Mouse (Mus musculus): Measurements from ENCODE around the gene Fbxl16. TPM values are rescaled to one million over a fixed set of nuclear protein-coding genes. Genes with fewer than 3 reads are reported as not detected.
"Not testable (repeated sequence)": the region's sequence is repeated elsewhere in the genome, so short reads cannot be mapped to it uniquely, and the experiment has no call there.

Gene Fbxl16
- polyA plus RNA-seq, 1 experiment from 2014 or later = 37.2 TPM

DNA sequence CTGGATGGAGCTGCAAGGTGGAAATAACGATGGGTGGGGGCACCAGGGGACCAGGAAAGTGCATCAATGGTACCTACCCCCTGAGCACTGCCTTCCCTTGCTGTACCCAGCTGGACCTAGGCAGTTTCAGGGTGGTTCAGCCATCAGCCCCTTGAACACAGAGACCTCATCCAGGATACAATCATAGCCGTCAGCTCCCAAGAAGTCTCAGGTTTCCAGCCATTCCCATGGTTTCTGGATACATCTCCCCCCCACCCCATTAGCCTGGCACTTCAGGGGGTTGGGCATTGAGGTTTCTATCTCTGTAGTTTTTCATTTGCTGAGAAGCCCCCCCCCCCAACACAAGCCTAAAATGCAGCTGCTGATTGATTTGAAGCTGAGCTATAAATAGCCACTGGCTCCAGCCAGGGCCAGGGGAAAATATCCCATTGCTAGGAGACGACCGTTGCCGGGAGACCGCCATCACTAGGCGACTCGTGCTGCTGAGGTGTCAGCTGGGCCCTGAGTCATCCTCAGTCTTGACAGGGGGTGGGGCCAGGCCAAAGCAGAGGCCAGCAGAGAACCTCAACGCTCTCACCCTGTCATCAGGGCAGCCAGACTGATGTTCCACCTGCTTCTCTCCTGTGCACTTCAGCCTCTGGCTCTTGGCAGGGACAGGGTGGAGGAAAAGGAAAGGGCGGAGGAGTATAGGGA is 5.9 kb upstream of the Fbxl16 start:
- Histone ChIP-seq H3K4me2 (ENCODE audit: low read length) (peak overlapping the region; percentile 49), H3K4me1 (ENCODE audit: control insufficient read depth, insufficient read depth, low read length) (peaks cover 24% of the 10 kb centered on the region), H3K9me3 (ENCODE audit: control insufficient read depth, low read length) (no peaks in the 10 kb centered on the region), H3K9ac (replicated peaks; ENCODE audit: low read length) (peak overlapping the region; percentile 51), H3K27me3 (ENCODE audit: control insufficient read depth, insufficient read depth, low read length) (no peaks in the 10 kb centered on the region), H3K36me3 (ENCODE audit: control insufficient read depth, insufficient read depth, low read length) (no peaks in the 10 kb centered on the region), H3K4me3 (replicated peaks; ENCODE audit: low read depth, low read length) (peak overlapping the region; percentile 14), H3K27ac (replicated peaks; ENCODE audit: low read depth, low read length) (peak overlapping the region; percentile 96)
- DNase-seq (peak; percentile 90), ATAC-seq (ENCODE audit: low FRiP score, low TSS enrichment) (peak; percentile 87)
- WGBS = 6% methylated on average over 10 of the region's 10 CpGs

GRCm38 (mm10) chr17:25806507-25806906 is 2.4 kb upstream of the Fbxl16 start:
- 91% methylated on average over 4 of the region's 4 CpGs for WGBS
- Histone ChIP-seq H3K9ac (replicated peaks; ENCODE audit: low read length) (no peak overlapping the region), H3K4me3 (replicated peaks; ENCODE audit: low read depth, low read length) (no peak overlapping the region), H3K4me2 (ENCODE audit: low read length) (no peak overlapping the region), H3K27me3 (ENCODE audit: control insufficient read depth, insufficient read depth, low read length) (no peaks in the 10 kb centered on the region), H3K9me3 (ENCODE audit: control insufficient read depth, low read length) (no peaks in the 10 kb centered on the region), H3K4me1 (ENCODE audit: control insufficient read depth, insufficient read depth, low read length) (peaks cover 46% of the 10 kb centered on the region), H3K27ac (replicated peaks; ENCODE audit: low read depth, low read length) (no peak overlapping the region), H3K36me3 (ENCODE audit: control insufficient read depth, insufficient read depth, low read length) (no peaks in the 10 kb centered on the region)
- DNase-seq = no peak
- ATAC-seq (ENCODE audit: low FRiP score, low TSS enrichment) = no peak

DNA sequence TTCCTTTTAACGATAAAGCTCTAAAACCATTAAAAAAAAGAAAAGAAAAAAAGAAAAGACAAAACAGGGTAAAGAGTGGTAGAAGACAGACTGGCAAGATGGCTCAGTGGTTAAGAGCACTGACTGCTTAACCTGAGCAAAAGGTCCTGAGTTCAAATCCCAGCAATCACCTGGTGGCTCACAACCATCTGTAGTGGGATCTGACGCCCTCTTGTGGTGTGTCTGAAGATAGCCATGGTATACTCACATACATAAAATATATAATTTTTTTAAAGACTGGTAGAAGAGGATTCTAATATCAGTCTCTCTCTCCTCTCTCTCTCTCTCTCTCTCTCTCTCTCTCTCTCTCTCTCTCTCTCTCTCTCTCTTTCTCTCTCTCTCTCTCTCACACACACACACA is 1.4 kb upstream of the Fbxl16 start:
- WGBS = 60% methylated on average over 2 of the region's 2 CpGs
- H3K27ac ChIP-seq (replicated peaks; ENCODE audit: low read depth, low read length); H3K9me3 ChIP-seq (ENCODE audit: control insufficient read depth, low read length): not testable (repeated sequence)

GRCm38 (mm10) chr17:25808028-25808427 is 857 bp upstream of the Fbxl16 start:
- Histone ChIP-seq H3K9me3 (ENCODE audit: control insufficient read depth, low read length) (no peaks in the 10 kb centered on the region), H3K27me3 (ENCODE audit: control insufficient read depth, insufficient read depth, low read length) (no peaks in the 10 kb centered on the region), H3K4me3 (replicated peaks; ENCODE audit: low read depth, low read length) (peak overlapping the region; percentile 86), H3K4me1 (ENCODE audit: control insufficient read depth, insufficient read depth, low read length) (peaks cover 45% of the 10 kb centered on the region), H3K9ac (replicated peaks; ENCODE audit: low read length) (peak overlapping the region; percentile 96; the same call in 1 of the 2 replicates), H3K27ac (replicated peaks; ENCODE audit: low read depth, low read length) (peak overlapping the region; percentile 99), H3K4me2 (ENCODE audit: low read length) (peak overlapping the region; percentile 95), H3K36me3 (ENCODE audit: control insufficient read depth, insufficient read depth, low read length) (no peaks in the 10 kb centered on the region)
- no peak for ATAC-seq (ENCODE audit: low FRiP score, low TSS enrichment)
- DNase-seq = no peak
- 31% methylated on average over 5 of the region's 5 CpGs for whole genome bisulfite sequencing

More for the DNA sequence above, 1.4 kb upstream of the Fbxl16 start:
- DNase-seq; H3K4me3 ChIP-seq (replicated peaks; ENCODE audit: low read depth, low read length); H3K27me3 ChIP-seq (ENCODE audit: control insufficient read depth, insufficient read depth, low read length); H3K4me2 ChIP-seq (ENCODE audit: low read length); H3K9ac ChIP-seq (replicated peaks; ENCODE audit: low read length); ATAC-seq (ENCODE audit: low FRiP score, low TSS enrichment); H3K36me3 ChIP-seq (ENCODE audit: control insufficient read depth, insufficient read depth, low read length): not testable (repeated sequence)
- H3K4me1 ChIP-seq (ENCODE audit: control insufficient read depth, insufficient read depth, low read length) = peaks cover 45% of the 10 kb centered on the region

DNA sequence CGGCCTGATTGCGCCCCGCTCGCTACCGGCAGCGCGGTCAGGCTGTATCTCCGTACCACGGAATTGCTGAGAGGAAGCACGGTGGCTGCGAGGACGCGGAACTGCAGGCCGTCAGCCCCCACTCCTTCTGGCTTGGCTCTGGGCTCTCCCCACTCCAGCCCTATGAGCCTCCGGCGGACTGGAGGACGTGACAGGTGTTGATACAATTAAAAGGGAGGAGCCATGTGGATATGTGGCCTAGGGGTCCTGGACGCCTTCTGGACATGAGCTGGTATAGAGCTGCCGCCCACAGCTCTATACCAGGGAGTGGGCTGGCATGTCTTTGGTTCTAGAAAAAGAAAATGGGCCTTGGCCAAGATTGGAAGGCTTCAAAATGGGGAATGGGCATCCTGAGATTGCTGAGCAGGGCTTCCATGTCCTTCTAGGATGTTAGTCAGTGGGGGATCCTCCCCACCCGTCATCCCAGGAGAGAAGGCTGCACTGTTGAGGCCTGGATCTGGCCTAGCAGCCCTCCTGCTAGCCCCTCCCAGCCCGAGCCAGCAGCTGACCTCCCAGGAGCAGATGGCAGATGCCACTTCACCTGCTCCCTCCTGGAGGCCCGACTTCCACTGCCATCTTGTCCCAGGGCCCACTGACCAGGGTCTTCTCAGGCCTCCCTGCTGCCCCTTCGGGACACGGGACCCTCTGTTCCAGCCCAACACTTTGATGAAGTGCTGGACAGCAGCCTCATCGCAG is 888 bp downstream of the Fbxl16 start:
- Histone ChIP-seq H3K4me2 (ENCODE audit: low read length) (peak overlapping the region; percentile 95), H3K36me3 (ENCODE audit: control insufficient read depth, insufficient read depth, low read length) (no peaks in the 10 kb centered on the region), H3K9me3 (ENCODE audit: control insufficient read depth, low read length) (no peaks in the 10 kb centered on the region), H3K27ac (replicated peaks; ENCODE audit: low read depth, low read length) (peak overlapping the region; percentile 99), H3K4me3 (replicated peaks; ENCODE audit: low read depth, low read length) (peak overlapping the region; percentile 86), H3K27me3 (ENCODE audit: control insufficient read depth, insufficient read depth, low read length) (no peaks in the 10 kb centered on the region), H3K4me1 (ENCODE audit: control insufficient read depth, insufficient read depth, low read length) (peaks cover 41% of the 10 kb centered on the region), H3K9ac (replicated peaks; ENCODE audit: low read length) (peak overlapping the region; percentile 96)
- no peak for DNase-seq
- 5% methylated on average over 25 of the region's 25 CpGs for WGBS
- peak; percentile 35 for ATAC-seq (ENCODE audit: low FRiP score, low TSS enrichment)

GRCm38 (mm10) chr17:25810890-25811289 is 2.0 kb downstream of the Fbxl16 start:
- no peak overlapping the region for H3K27ac ChIP-seq (replicated peaks; ENCODE audit: low read depth, low read length)
- DNase-seq = no peak
- H3K4me2 ChIP-seq (ENCODE audit: low read length) = peak overlapping the region; percentile 95
- no peak for ATAC-seq (ENCODE audit: low FRiP score, low TSS enrichment)
- no peaks in the 10 kb centered on the region for H3K9me3 ChIP-seq (ENCODE audit: control insufficient read depth, low read length)
- no peaks in the 10 kb centered on the region for H3K36me3 ChIP-seq (ENCODE audit: control insufficient read depth, insufficient read depth, low read length)
- H3K4me1 ChIP-seq (ENCODE audit: control insufficient read depth, insufficient read depth, low read length) = peaks cover 41% of the 10 kb centered on the region
- H3K27me3 ChIP-seq (ENCODE audit: control insufficient read depth, insufficient read depth, low read length) = no peaks in the 10 kb centered on the region
- 0 out of 2 replicates have a peak overlapping the region, but pooled peaks have one; percentile 16 for H3K9ac ChIP-seq (replicated peaks; ENCODE audit: low read length)
- WGBS = 72% methylated on average over 4 of the region's 4 CpGs
- peak overlapping the region; percentile 86; the same call in 1 of the 2 replicates for H3K4me3 ChIP-seq (replicated peaks; ENCODE audit: low read depth, low read length)

DNA sequence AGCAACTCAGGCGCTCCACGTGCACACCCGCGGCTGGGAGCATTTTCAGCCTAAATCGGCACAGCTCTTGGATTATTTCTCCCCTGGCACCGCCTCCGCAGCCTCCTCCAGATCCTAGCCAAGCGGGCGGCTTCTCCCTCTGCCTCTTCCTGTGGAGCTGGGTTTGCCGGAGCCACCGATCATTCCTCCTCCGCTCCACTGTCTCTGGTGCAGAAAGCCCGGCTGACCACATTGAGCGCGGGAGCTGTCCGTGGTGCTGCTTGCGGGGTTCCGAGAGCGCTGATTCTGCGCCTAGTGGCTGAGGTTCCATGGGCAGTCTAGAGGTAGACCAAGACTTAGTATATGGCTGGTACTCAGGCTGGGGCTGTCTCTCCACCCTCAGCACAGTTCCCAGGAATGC is 4.6 kb downstream of the Fbxl16 start:
- Histone ChIP-seq H3K4me3 (replicated peaks; ENCODE audit: low read depth, low read length) (0 out of 2 replicates have a peak overlapping the region, but pooled peaks have one; percentile 10), H3K9me3 (ENCODE audit: control insufficient read depth, low read length) (no peaks in the 10 kb centered on the region), H3K4me2 (ENCODE audit: low read length) (peak overlapping the region; percentile 41), H3K36me3 (ENCODE audit: control insufficient read depth, insufficient read depth, low read length) (peaks cover 22% of the 10 kb centered on the region), H3K27me3 (ENCODE audit: control insufficient read depth, insufficient read depth, low read length) (peaks cover 9% of the 10 kb centered on the region), H3K9ac (replicated peaks; ENCODE audit: low read length) (peak overlapping the region; percentile 42; the same call in 1 of the 2 replicates), H3K27ac (replicated peaks; ENCODE audit: low read depth, low read length) (no peak overlapping the region), H3K4me1 (ENCODE audit: control insufficient read depth, insufficient read depth, low read length) (peaks cover 34% of the 10 kb centered on the region)
- no peak for ATAC-seq (ENCODE audit: low FRiP score, low TSS enrichment)
- 3% methylated on average over 20 of the region's 20 CpGs for WGBS
- DNase-seq = peak; percentile 78

- Histone ChIP-seq H3K9me3 (ENCODE audit: control insufficient read depth, low read length) (no peaks in the 10 kb centered on the region), H3K27ac (replicated peaks; ENCODE audit: low read depth, low read length) (no peak overlapping the region), H3K27me3 (ENCODE audit: control insufficient read depth, insufficient read depth, low read length) (peaks cover 10% of the 10 kb centered on the region), H3K4me3 (replicated peaks; ENCODE audit: low read depth, low read length) (no peak overlapping the region), H3K4me1 (ENCODE audit: control insufficient read depth, insufficient read depth, low read length) (peaks cover 10% of the 10 kb centered on the region), H3K9ac (replicated peaks; ENCODE audit: low read length) (no peak overlapping the region), H3K4me2 (ENCODE audit: low read length) (no peak overlapping the region), H3K36me3 (ENCODE audit: control insufficient read depth, insufficient read depth, low read length) (peaks cover 38% of the 10 kb centered on the region)
- WGBS = 93% methylated on average over 11 of the region's 11 CpGs
- DNase-seq = no peak
- no peak for ATAC-seq (ENCODE audit: low FRiP score, low TSS enrichment)
Observed at GRCm38 (mm10) chr17:25817662-25818061, 8.8 kb downstream of the Fbxl16 start.

Data from midbrain, embryonic 14.5 days (tissue).